Mouse (Mus musculus) heart, adult 2 months (tissue): ENCODE results near the gene St6galnac6.

Experiments used
- CTCF ChIP-seq: fragments of 200-600 bp; IDR thresholded peaks from 2 replicates; pipeline ENCODE4 v1.8.1; 2022; ENCODE audit warnings: antibody characterized with exemption, mild to moderate bottlenecking, moderate library complexity
- EP300 ChIP-seq: fragments of 200-500 bp; IDR thresholded peaks from 2 replicates; pipeline ENCODE4 v1.6.1; 2011; ENCODE audit warnings: low read depth, low read length, control low read depth; ENCODE audit not compliant: insufficient read depth

GRCm38 (mm10) chr2:32566536-32567063, 32.9 kb upstream of the St6galnac6 start:
- TF ChIP-seq EP300 (peak; percentile 98), CTCF (peak; percentile 92)
